Mouse (Mus musculus) limb, embryonic 11.5 days (tissue): Measurements from ENCODE around the gene Nav1. TPM values are rescaled to one million over a fixed set of nuclear protein-coding genes. Genes with fewer than 3 reads are reported as not detected.

Source experiments
- ATAC-seq: fragments of 200-750 bp; cut with Nextera tagmentation; 2 replicates; pipeline ENCODE4 v1.8.0; 2017; ENCODE audit warnings: low read depth; ENCODE audit not compliant: insufficient number of reproducible peaks, low FRiP score, low TSS enrichment
- DNase-seq: peaks from one replicate; pipeline ENCODE4 v3.0.0-alpha.2; 2015; ENCODE audit warnings: low spot score
- H3K27ac ChIP-seq: fragments of 300-500 bp; sonication (generic); replicated peaks from 2 replicates; pipeline ENCODE4 v1.5.1; 2014; ENCODE audit warnings: low read depth, mild to moderate bottlenecking, low read length
- H3K27me3 ChIP-seq: fragments of 300-500 bp; sonication (generic); 2 replicates; pipeline ENCODE4 v1.6.1; 2014; ENCODE audit warnings: mild to moderate bottlenecking, low read length, mixed read lengths; ENCODE audit not compliant: control insufficient read depth, insufficient read depth
- H3K36me3 ChIP-seq: fragments of 300-500 bp; sonication (generic); 2 replicates; pipeline ENCODE4 v1.6.1; 2014; ENCODE audit warnings: mild to moderate bottlenecking, low read length, moderate library complexity, mixed read lengths; ENCODE audit not compliant: control insufficient read depth, insufficient read depth
- H3K4me1 ChIP-seq: fragments of 300-500 bp; sonication (generic); 2 replicates; pipeline ENCODE4 v1.6.1; 2014; ENCODE audit warnings: low read length, mixed read lengths; ENCODE audit not compliant: control insufficient read depth, insufficient read depth
- H3K4me2 ChIP-seq: fragments of 300-500 bp; sonication (generic); 2 replicates; pipeline ENCODE4 v1.6.1; 2014; ENCODE audit warnings: low read depth, mild to moderate bottlenecking, moderate library complexity; ENCODE audit not compliant: severe bottlenecking
- H3K4me3 ChIP-seq: fragments of 300-500 bp; sonication (generic); 2 replicates; pipeline ENCODE4 v1.5.1; 2014; ENCODE audit warnings: low read depth, low read length
- H3K9ac ChIP-seq: fragments of 300-500 bp; sonication (generic); 2 replicates; pipeline ENCODE4 v1.6.1; 2014; ENCODE audit warnings: mild to moderate bottlenecking, low read length
- H3K9me3 ChIP-seq: fragments of 300-500 bp; sonication (generic); 2 replicates; pipeline ENCODE4 v1.6.1; 2016; ENCODE audit warnings: low read length; ENCODE audit not compliant: control insufficient read depth
- WGBS: fragments of 180-500 bp; shearing (Covaris S2); extraction: QIAGEN DNeasy Blood & Tissue Kit; methylation state at CpG from one replicate; pipeline ENCODE4 v1.1.7; 2014; 5-methylcytosine and 5-hydroxymethylcytosine counted together
- microRNA-seq: library from miRNA; unstranded; fragments of <30 nt; microRNA quantifications from one replicate; pipeline ENCODE4, GENCODE M21; 2016
- polyA plus RNA-seq: library from polyadenylated mRNA; unstranded; fragments of >200 nt; fragmentation: Nextera tagmentation; extraction: Ambion mirVana; gene quantifications from 2 replicates; pipeline ENCODE4 v1.2.1, GENCODE M21; 2014

Nav1 gene
- polyA plus RNA-seq, 1 experiment from 2014 or later = 16.4 TPM

- H3K27ac ChIP-seq = no peak overlapping the region
- no peak overlapping the region for H3K9ac ChIP-seq
- peaks cover 45% of the 10 kb centered on the region for H3K36me3 ChIP-seq
- no peaks in the 10 kb centered on the region for H3K27me3 ChIP-seq
- no peak overlapping the region for H3K4me3 ChIP-seq
- no peaks in the 10 kb centered on the region for H3K4me1 ChIP-seq
- 92% methylated on average over 7 of the region's 7 CpGs for WGBS
- no peak for ATAC-seq
- H3K4me2 ChIP-seq = no peak overlapping the region
- DNase-seq = no peak
- H3K9me3 ChIP-seq = no peaks in the 10 kb centered on the region
These were observed 201.7 kb downstream of the Nav1 start for GRCm38 (mm10) chr1:135405356-135405755.

- Histone ChIP-seq H3K27me3 (no peaks in the 10 kb centered on the region), H3K4me3 (no peak overlapping the region), H3K9ac (no peak overlapping the region), H3K9me3 (no peaks in the 10 kb centered on the region), H3K4me1 (no peaks in the 10 kb centered on the region), H3K36me3 (peaks cover 37% of the 10 kb centered on the region), H3K27ac (no peak overlapping the region), H3K4me2 (no peak overlapping the region)
- WGBS = 98% methylated on average over 3 of the region's 3 CpGs
- no peak for DNase-seq
- no peak for ATAC-seq
These were observed 205.5 kb downstream of the Nav1 start for GRCm38 (mm10) chr1:135401452-135402110.

GRCm38 (mm10) chr1:135399466-135399865, 207.6 kb downstream of the Nav1 start:
- 96% methylated on average over 5 of the region's 5 CpGs for WGBS
- ATAC-seq = no peak
- no peak for DNase-seq
- Histone ChIP-seq H3K4me2 (no peak overlapping the region), H3K9ac (no peak overlapping the region), H3K27me3 (no peaks in the 10 kb centered on the region), H3K9me3 (no peaks in the 10 kb centered on the region), H3K4me1 (no peaks in the 10 kb centered on the region), H3K27ac (no peak overlapping the region), H3K4me3 (no peak overlapping the region), H3K36me3 (peaks cover 37% of the 10 kb centered on the region)

GRCm38 (mm10) chr1:135385161-135385560, 221.9 kb downstream of the Nav1 start:
- H3K4me3 ChIP-seq = no peak overlapping the region
- no peaks in the 10 kb centered on the region for H3K4me1 ChIP-seq
- no peak overlapping the region for H3K4me2 ChIP-seq
- DNase-seq = no peak
- no peak overlapping the region for H3K9ac ChIP-seq
- ATAC-seq = no peak
- 87% methylated on average over 9 of the region's 9 CpGs for WGBS
- H3K27ac ChIP-seq = no peak overlapping the region
- H3K27me3 ChIP-seq = no peaks in the 10 kb centered on the region
- peaks cover 30% of the 10 kb centered on the region for H3K36me3 ChIP-seq
- no peaks in the 10 kb centered on the region for H3K9me3 ChIP-seq

Small RNA genes within 50 kb of the gene (microRNA-seq; reads per million reads assigned to microRNA genes)
- gene Mir1231 = 1.2 reads per million

Other genes starting within 250 kb of the Nav1 start
- gene Shisa4, start 232.1 kb downstream of the Nav1 start, polyA plus RNA-seq = 36.8 and 40.3 TPM in 2 replicates
- 191 and 214 TPM in 2 replicates for gene Ipo9, start 176.8 kb downstream of the Nav1 start, polyA plus RNA-seq
- 50.5 and 51.2 TPM in 2 replicates for gene Csrp1, start 112.8 kb upstream of the Nav1 start, polyA plus RNA-seq
- gene Phlda3, start 158.8 kb upstream of the Nav1 start, polyA plus RNA-seq = 32.8 and 33.3 TPM in 2 replicates
- 13.7 and 19.4 TPM in 2 replicates for gene Tnni1, start 172.1 kb upstream of the Nav1 start, polyA plus RNA-seq
- gene Lad1, start 211.3 kb upstream of the Nav1 start, polyA plus RNA-seq = 4.5 TPM in 2 replicates
- 6.0 and 7.3 TPM in 2 replicates for gene Tnnt2, start 229.1 kb upstream of the Nav1 start, polyA plus RNA-seq